Mouse (Mus musculus): ENCODE results near the gene Pabpn1l.

DNA sequence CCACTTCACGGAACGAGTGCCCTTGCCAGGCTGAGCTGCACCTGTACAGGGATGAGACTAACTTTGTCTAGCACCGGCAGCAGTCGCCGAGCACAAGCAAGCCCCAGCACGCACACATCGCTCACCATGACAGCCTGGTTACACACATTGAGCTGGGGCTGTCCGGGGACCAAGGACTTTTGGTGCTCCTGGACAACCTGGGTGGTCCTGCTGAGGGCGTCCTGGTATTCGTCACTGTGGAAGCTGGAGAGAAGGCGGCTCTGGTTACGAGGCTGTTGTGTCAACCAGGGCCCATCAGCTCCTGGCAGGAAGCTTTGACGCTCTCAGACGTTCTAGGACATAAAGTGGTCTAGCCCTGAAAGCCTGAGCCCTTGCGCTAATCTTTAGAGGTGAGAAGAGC is 41.6 kb downstream of the Pabpn1l start:
- TF ChIP-seq FLI1 (IDR thresholded peaks at IDR 0.05; ENCODE audit: low read length) (no peak), GATA1 (IDR thresholded peaks at IDR 0.05; ENCODE audit: borderline replicate concordance, low read length) (no peak)
